Mouse (Mus musculus) heart, embryonic 11.5 days (tissue): ENCODE measurements around the gene Tmco3. TPM values are rescaled to one million over a fixed set of nuclear protein-coding genes. Genes with fewer than 3 reads are reported as not detected.

ENCODE experiments used
- ATAC-seq: fragments of 200-750 bp; cut with Nextera tagmentation; replicated peaks from 2 replicates; pipeline ENCODE4 v1.8.0; 2017; ENCODE audit warnings: moderate library complexity; ENCODE audit not compliant: insufficient number of reproducible peaks, low FRiP score, low TSS enrichment
- H3K27ac ChIP-seq: fragments of 300-500 bp; sonication (generic); 2 replicates; pipeline ENCODE4 v1.5.1; 2014; ENCODE audit warnings: mild to moderate bottlenecking, low read depth, low read length
- H3K27me3 ChIP-seq: fragments of 300-500 bp; sonication (generic); 2 replicates; pipeline ENCODE4 v1.6.1; 2014; ENCODE audit warnings: mild to moderate bottlenecking, low read length, mixed read lengths; ENCODE audit not compliant: control insufficient read depth, insufficient read depth
- H3K36me3 ChIP-seq: fragments of 300-500 bp; sonication (generic); 2 replicates; pipeline ENCODE4 v1.6.1; 2014; ENCODE audit warnings: mild to moderate bottlenecking, low read length, moderate library complexity, mixed read lengths; ENCODE audit not compliant: control insufficient read depth, insufficient read depth
- H3K4me1 ChIP-seq: fragments of 300-500 bp; sonication (generic); 2 replicates; pipeline ENCODE4 v1.6.1; 2014; ENCODE audit warnings: low read length; ENCODE audit not compliant: control insufficient read depth, insufficient read depth
- H3K4me2 ChIP-seq: fragments of 300-500 bp; sonication (generic); 2 replicates; pipeline ENCODE4 v1.6.1; 2014; ENCODE audit warnings: mild to moderate bottlenecking, moderate library complexity
- H3K4me3 ChIP-seq: fragments of 300-500 bp; sonication (generic); 2 replicates; pipeline ENCODE4 v1.5.1; 2014; ENCODE audit warnings: low read depth, low read length
- H3K9ac ChIP-seq: fragments of 300-500 bp; sonication (generic); 2 replicates; pipeline ENCODE4 v1.6.1; 2014; ENCODE audit warnings: mild to moderate bottlenecking, low read depth, low read length, moderate library complexity
- H3K9me3 ChIP-seq: fragments of 300-500 bp; sonication (generic); replicated peaks from 2 replicates; pipeline ENCODE4 v1.6.1; 2016; ENCODE audit warnings: low read length; ENCODE audit not compliant: control insufficient read depth
- WGBS: fragments of 180-500 bp; shearing (Covaris S2); extraction: QIAGEN DNeasy Blood & Tissue Kit; methylation state at CpG from one replicate; pipeline ENCODE4 v1.1.7; 2014; ENCODE audit not compliant: insufficient replicate concordance; 5-methylcytosine and 5-hydroxymethylcytosine counted together
- polyA plus RNA-seq: library from polyadenylated mRNA; unstranded; fragments of >200 nt; fragmentation: Nextera tagmentation; extraction: Ambion mirVana; gene quantifications from 2 replicates; pipeline ENCODE4 v1.2.1, GENCODE M21; 2014

Tmco3 gene
- polyA plus RNA-seq, 1 experiment from 2014 or later, result 34.4 TPM

DNA sequence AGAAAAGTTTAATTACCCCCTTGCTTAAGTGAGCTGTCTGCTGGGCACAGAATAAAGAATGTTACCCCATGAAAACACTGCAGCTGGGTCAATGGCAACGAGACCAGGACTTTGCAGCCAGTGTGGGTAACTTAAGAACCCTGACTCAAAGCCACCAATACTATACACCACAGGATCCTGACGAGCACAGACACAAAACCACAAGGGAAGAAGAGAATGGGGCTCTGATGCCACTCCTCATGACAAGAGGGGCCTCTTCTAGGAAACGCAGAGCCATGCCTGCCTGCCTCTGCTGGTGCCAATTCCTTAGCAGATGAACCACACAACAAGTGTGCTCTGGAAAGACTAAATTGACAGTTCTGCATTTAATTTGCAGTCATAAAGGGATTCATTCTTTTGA, 24.6 kb upstream of the Tmco3 start:
- Histone ChIP-seq H3K27ac (no peak overlapping the region), H3K9me3 (no peaks in the 10 kb centered on the region), H3K4me2 (no peak overlapping the region), H3K36me3 (peaks cover 3% of the 10 kb centered on the region), H3K9ac (no peak overlapping the region), H3K4me1 (no peaks in the 10 kb centered on the region), H3K4me3 (no peak overlapping the region), H3K27me3 (no peaks in the 10 kb centered on the region)
- ATAC-seq, result no peak
- WGBS, result 76% methylated on average over 3 of the region's 3 CpGs

- no peaks in the 10 kb centered on the region; the same call in 1 of the 2 replicates for H3K36me3 ChIP-seq
- H3K27ac ChIP-seq, result no peak overlapping the region
- H3K4me1 ChIP-seq, result no peaks in the 10 kb centered on the region
- H3K9me3 ChIP-seq, result no peaks in the 10 kb centered on the region
- no peak overlapping the region for H3K9ac ChIP-seq
- H3K4me3 ChIP-seq, result no peak overlapping the region
- WGBS, result 76% methylated on average over 2 of the region's 2 CpGs
- no peak for ATAC-seq
- no peak overlapping the region for H3K4me2 ChIP-seq
- no peaks in the 10 kb centered on the region for H3K27me3 ChIP-seq
Measured at GRCm38 (mm10) chr8:13267566-13267965, 20.4 kb upstream of the Tmco3 start.

GRCm38 (mm10) chr8:13272834-13273233, 15.2 kb upstream of the Tmco3 start:
- no peaks in the 10 kb centered on the region for H3K4me1 ChIP-seq
- no peak overlapping the region for H3K27ac ChIP-seq
- H3K4me3 ChIP-seq, result no peak overlapping the region
- 92% methylated on average over 5 of the region's 5 CpGs for WGBS
- no peaks in the 10 kb centered on the region for H3K9me3 ChIP-seq
- no peak for ATAC-seq
- no peak overlapping the region for H3K4me2 ChIP-seq
- H3K27me3 ChIP-seq, result no peaks in the 10 kb centered on the region
- peaks cover 5% of the 10 kb centered on the region; the same call in 1 of the 2 replicates for H3K36me3 ChIP-seq
- H3K9ac ChIP-seq, result no peak overlapping the region

- peaks cover 5% of the 10 kb centered on the region; the same call in 1 of the 2 replicates for H3K36me3 ChIP-seq
- H3K4me3 ChIP-seq, result no peak overlapping the region
- H3K27me3 ChIP-seq, result no peaks in the 10 kb centered on the region
- H3K27ac ChIP-seq, result no peak overlapping the region
- H3K4me1 ChIP-seq, result no peaks in the 10 kb centered on the region
- no peak for ATAC-seq
- no peak overlapping the region for H3K4me2 ChIP-seq
- H3K9ac ChIP-seq, result no peak overlapping the region
- 80% methylated on average over 5 of the region's 5 CpGs for WGBS
- H3K9me3 ChIP-seq, result no peaks in the 10 kb centered on the region
Measured at GRCm38 (mm10) chr8:13276941-13277447, 11.0 kb upstream of the Tmco3 start.

DNA sequence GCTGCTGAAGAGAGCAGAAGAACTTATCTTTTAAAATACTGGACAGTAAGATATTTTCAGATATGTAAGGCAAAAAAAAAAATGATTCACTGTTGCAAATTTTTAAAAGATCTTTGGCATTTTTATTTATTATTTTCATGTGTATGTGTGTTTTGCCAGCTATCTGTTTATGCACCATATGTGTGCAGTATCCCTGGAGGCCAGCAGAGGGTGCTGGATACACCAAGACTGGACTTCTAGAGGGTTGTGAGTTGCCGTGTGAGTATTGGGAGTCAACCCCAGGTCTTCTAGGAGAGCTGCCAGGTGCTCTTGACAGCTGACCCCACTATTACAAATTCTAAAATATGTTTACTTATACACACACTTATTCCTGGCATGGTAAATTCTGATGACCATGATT, 4.8 kb upstream of the Tmco3 start:
- Histone ChIP-seq H3K4me3 (no peak overlapping the region), H3K4me2 (no peak overlapping the region), H3K36me3 (no peaks in the 10 kb centered on the region), H3K27ac (no peak overlapping the region), H3K9me3 (no peaks in the 10 kb centered on the region), H3K27me3 (no peaks in the 10 kb centered on the region), H3K4me1 (peaks cover 14% of the 10 kb centered on the region), H3K9ac (no peak overlapping the region)
- 77% methylated on average over 1 of the region's 1 CpGs for WGBS
- no peak for ATAC-seq

GRCm38 (mm10) chr8:13287304-13287691, 692 bp upstream of the Tmco3 start:
- Histone ChIP-seq H3K27ac (peak overlapping the region; percentile 99), H3K36me3 (no peaks in the 10 kb centered on the region), H3K4me1 (peaks cover 16% of the 10 kb centered on the region), H3K9me3 (no peaks in the 10 kb centered on the region), H3K27me3 (no peaks in the 10 kb centered on the region), H3K9ac (peak overlapping the region; percentile 81), H3K4me2 (peak overlapping the region; percentile 93), H3K4me3 (peak overlapping the region; percentile 71)
- WGBS, result under 1% methylated on average over 34 of the region's 34 CpGs
- ATAC-seq, result peak; percentile 82

GRCm38 (mm10) chr8:13288646-13289045, 656 bp downstream of the Tmco3 start:
- Histone ChIP-seq H3K36me3 (peaks cover 3% of the 10 kb centered on the region; the same call in 1 of the 2 replicates), H3K4me1 (peaks cover 10% of the 10 kb centered on the region), H3K9ac (peak overlapping the region; percentile 81), H3K4me2 (peak overlapping the region; percentile 93), H3K27ac (no peak overlapping the region), H3K4me3 (peak overlapping the region; percentile 71), H3K27me3 (no peaks in the 10 kb centered on the region), H3K9me3 (no peaks in the 10 kb centered on the region)
- no peak for ATAC-seq
- 3% methylated on average over 6 of the region's 6 CpGs for WGBS

GRCm38 (mm10) chr8:13292364-13292763, 4.4 kb downstream of the Tmco3 start:
- Histone ChIP-seq H3K36me3 (peaks cover 23% of the 10 kb centered on the region), H3K9me3 (no peaks in the 10 kb centered on the region), H3K4me2 (no peak overlapping the region), H3K4me1 (0 out of 2 replicates have a peak, but pooled peaks cover 4% of the 10 kb centered on the region), H3K4me3 (no peak overlapping the region), H3K27ac (no peak overlapping the region), H3K9ac (no peak overlapping the region), H3K27me3 (no peaks in the 10 kb centered on the region)
- ATAC-seq, result no peak
- 27% methylated on average over 9 of the region's 9 CpGs for WGBS
